Mouse (Mus musculus) left cerebral cortex, postnatal 10 days (tissue): ENCODE measurements around the gene Dut. TPM values are rescaled to one million over a fixed set of nuclear protein-coding genes. Genes with fewer than 3 reads are reported as not detected.
"Not testable (repeated sequence)": the region's sequence is repeated elsewhere in the genome, so short reads cannot be mapped to it uniquely, and the experiment has no call there.

Experiments
- DNase-seq, 2 experiments: peaks; one replicate each; pipeline ENCODE4 v3.0.0; 2021 to 2022; ENCODE audit warnings: low spot score in 2 of 2, mixed read lengths in 1 of 2; ENCODE audit errors: extremely low spot score in 1 of 2
- intact Hi-C: fragments of 180-260 bp; cut with DNase I; formaldehyde crosslinking; loops from one replicate; pipeline ENCODE4 v1.15.1; 2025
- total RNA-seq, 2 experiments: library from RNA; stranded (reverse); gene quantifications; 2 replicates each; pipeline ENCODE4 v1.2.3; 2021

Gene Dut
- total RNA-seq, 2 experiments from 2014 or later: 37.8 to 39.3 TPM

- intact Hi-C loops: no loop called here
- DNase-seq: peak; percentile 23 to 58
These were observed 5.3 kb downstream of the Dut start for GRCm38 (mm10) chr2:125252275-125252674.

DNA sequence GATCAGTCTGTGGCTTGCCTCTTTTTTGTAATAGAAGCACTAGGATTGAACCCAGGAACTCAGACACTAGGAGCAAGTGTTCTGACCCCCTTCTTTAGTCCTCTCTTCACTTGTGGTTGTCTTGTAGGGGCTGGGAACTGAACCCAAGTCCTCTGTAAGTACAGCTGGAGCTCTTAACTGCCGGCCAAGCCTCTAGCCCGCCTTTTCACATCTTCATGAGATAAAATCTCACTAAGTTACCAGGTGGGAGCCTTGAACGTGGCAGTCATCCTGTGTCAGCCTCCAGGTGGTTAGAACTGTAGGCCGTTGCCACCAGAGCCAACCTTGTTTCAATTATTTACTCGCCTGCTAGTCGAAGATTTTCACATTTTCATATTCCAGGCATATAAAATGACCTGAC, 6.7 kb downstream of the Dut start:
- intact Hi-C loops: no loop called here
- DNase-seq: no peak

- intact Hi-C loops: no loop called here
- DNase-seq: no peak
These were observed 7.6 kb downstream of the Dut start for GRCm38 (mm10) chr2:125254630-125255029.

- DNase-seq: no peak
- intact Hi-C loops: no loop called here
These were observed 8.9 kb downstream of the Dut start for GRCm38 (mm10) chr2:125255886-125256285.

- intact Hi-C loops: loop anchor here (5.0 to 10.0 kb wide), 2 partner anchors 343 to 475 kb away; no protein-coding TSS in a partner anchor
These were observed 12.5 kb downstream of the Dut start for GRCm38 (mm10) chr2:125259230-125260120.

GRCm38 (mm10) chr2:125260326-125260725, 13.3 kb downstream of the Dut start:
- DNase-seq: no peak
- intact Hi-C loops: loop anchor here (5.0 to 10.0 kb wide), 2 partner anchors 342 to 474 kb away; no protein-coding TSS in a partner anchor

More at GRCm38 (mm10) chr2:125259230-125260120, 12.5 kb downstream of the Dut start:
- DNase-seq: no peak

DNA sequence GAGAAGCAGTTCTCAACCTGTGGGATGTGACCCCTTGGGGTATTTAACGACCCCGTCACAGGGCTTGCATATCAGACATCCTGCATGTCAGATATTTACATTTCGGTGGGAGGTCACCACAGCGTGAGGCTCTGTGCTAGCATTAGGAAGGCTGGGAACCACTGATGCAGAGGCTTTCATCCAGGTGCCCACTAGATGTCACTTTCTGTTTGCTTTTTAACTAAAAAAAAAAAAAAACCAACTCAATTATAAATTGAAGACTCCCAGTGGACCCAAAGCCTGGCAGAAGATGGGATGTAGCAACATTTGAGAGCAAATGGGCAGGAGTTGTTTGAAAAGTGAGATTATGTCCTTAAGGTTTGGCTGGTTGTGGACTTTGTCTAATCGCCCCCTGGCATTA, 16.1 kb downstream of the Dut start:
- intact Hi-C loops: loop anchor here (5.0 to 10.0 kb wide), 2 partner anchors 339 to 472 kb away; no protein-coding TSS in a partner anchor

DNA sequence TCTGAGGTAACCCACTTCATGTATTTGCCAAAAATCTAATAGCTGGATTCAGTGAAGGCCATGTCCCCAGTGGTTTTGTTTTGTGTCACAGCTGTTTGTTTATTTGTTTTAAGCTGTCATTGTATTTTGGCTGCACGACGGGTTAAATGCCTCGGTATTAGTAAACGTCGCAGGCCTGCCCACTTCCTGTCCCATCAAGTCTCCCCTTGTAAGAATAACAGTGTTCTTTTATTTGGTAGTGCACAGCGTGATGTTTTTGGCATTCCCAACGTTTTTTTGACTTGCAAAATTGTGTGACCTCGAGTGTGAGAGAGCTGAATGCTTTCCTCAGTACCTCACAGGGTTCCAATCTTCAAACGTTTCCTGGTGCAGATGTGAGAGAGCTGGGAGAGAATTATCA, 16.8 kb downstream of the Dut start:
- intact Hi-C loops: loop anchor here (5.0 to 10.0 kb wide), 2 partner anchors 339 to 471 kb away; no protein-coding TSS in a partner anchor

More for the DNA sequence above, 16.1 kb downstream of the Dut start:
- DNase-seq: no peak

DNA sequence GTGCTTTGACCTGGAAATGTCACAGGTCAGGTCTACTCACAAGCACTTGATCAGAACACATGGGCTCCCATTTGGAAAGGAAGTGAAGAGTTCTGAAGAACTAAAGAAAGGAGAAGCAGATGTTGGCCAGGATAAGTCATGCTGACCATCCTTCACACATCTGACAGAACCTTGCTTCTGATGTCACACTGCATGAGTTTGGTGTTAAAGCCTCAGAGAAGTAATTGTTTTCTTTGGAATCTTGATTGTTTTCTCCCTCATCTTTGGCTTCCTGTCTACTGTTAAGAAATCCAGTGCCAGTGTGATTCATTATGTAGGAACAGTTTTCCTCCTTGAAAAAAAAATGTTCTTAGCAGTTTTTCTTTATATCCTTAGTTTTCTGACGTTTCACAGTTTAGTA, 21.9 kb downstream of the Dut start:
- DNase-seq: no peak
- intact Hi-C loops: loop anchor here (10.0 kb wide), 1 partner anchor 466 kb away; no protein-coding TSS in a partner anchor

More for the DNA sequence above, 16.8 kb downstream of the Dut start:
- peak in 1 of 2 experiments; percentile 39 for DNase-seq

DNA sequence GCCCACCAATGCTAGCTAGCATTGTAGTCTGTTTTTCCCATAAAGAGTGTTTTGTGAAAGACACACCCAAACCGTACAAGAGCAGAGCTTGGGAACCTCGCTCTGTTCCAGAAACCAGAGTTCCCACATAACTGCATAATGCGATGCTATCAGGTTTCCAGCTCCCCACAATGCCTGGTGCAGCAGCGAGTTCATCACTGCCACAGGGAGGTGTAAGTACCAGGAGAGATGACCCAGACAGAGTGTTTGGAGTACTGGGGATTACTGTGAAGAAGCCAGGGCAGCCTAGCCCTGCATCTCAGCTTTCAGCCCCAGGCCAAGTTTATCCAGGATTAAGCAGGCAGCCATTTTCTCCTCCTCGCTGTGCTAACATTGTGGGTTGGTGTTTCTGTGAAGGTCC, 28.6 kb downstream of the Dut start:
- DNase-seq: no peak

DNA sequence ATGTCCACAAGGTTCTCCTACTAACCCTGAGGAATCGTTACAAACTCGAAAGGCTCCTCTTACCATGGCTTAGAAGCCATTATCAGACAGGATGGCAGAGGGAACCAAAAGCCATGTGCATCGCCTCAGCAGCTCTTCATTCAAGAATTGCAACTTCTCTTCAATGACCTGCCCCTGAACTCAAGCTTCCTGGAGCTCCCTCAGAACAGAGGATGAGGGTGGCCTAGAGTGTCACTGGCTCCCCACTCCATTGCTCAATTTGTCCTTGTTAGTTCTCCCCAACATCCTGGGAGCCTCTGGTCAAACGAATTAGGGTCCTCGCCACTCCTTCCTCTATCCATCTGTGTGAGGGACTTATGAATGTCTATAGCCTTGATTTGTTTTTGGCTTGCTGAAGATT, 29.7 kb downstream of the Dut start:
- DNase-seq: no peak
- intact Hi-C loops: no loop called here

More for the DNA sequence above, 28.6 kb downstream of the Dut start:
- intact Hi-C loops: no loop called here

DNA sequence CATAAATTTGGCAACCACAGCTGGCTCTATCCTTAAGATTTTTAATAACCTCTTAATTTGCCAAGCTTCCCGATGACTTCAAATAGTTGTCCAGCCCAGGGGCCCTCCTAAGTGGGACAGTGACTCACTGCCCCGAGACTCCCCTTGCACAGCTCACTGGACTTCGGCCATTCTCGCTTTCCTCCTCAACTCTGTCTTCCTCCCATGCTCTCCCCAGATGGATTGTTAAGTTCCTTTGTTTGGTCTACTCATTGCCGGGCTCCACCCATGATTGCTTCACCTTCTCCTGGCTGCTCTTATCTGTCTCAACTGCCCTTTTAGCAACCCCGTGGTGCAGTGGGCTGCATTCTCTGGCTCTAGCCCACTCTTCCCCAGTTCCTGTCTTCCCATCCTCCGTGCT, 31.5 kb downstream of the Dut start:
- DNase-seq: no peak
- intact Hi-C loops: no loop called here

- DNase-seq, intact Hi-C loops: not testable (repeated sequence)
These were observed 33.0 kb downstream of the Dut start for GRCm38 (mm10) chr2:125279995-125280394.

DNA sequence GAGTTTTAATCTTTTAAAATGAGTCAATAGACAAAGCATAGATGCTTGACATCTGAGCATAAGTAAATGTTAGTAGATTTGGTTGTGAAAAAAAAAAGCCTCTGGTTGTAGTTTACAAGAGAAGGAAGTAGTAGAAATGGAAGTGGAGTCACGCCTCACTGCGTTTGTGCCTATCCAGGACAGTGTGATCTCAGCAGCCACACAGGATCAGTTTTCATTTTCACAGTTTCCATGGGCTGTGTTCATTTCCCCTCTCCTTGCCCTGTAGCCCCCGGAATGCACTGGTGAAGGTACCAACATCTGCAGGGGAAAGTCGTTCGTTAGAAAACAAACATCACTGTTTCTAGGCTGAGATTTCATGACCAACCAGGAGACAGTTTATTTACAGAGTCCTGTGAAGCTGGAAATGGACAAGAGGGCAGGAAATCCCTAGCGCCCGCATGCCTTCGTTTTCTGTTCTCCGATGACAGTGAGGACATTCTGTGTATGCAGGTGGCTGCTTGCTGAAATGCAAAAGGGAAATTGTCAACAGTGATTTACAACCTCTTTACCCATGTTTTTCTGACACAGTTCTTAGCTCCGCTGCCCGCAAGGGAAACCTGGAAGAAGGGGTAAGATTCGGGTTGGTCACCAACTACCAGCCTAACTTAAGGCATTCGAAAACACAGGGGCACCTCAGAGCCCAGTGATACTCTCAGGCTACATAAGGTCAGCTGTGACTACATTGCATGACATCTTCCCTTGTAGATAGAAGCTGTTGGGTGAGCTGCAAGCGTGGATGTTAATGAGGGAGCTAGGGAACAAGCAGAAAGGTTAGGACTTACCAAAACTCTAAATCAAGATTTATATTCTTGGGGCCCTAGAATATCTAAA, 35.6 kb downstream of the Dut start:
- no peak for DNase-seq
- intact Hi-C loops: no loop called here

- intact Hi-C loops: no loop called here
- no peak for DNase-seq
These were observed 38.8 kb downstream of the Dut start for GRCm38 (mm10) chr2:125285777-125286176.

GRCm38 (mm10) chr2:125290197-125290965, 43.4 kb downstream of the Dut start:
- DNase-seq: no peak
- intact Hi-C loops: no loop called here

- intact Hi-C loops: no loop called here
- no peak for DNase-seq
These were observed 44.1 kb downstream of the Dut start for GRCm38 (mm10) chr2:125291101-125291500.

DNA sequence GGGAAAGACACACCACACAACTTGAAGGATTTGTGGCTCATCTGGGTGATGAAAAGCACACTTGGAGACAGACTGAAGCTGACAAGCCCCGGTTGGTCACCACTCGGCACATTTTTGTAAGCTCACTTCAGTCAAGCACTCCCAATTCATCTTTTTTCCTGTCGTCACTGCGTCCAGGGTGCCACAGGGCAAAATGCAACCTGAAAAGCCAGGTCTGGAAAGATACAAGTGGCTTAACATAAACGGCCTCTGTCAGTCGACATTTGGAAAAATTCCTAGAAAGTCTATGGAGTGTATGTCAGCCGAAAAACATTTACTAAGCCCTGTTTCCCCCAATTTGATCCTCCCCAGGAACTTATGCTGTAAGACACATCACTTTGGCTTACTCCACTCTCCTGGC, 45.6 kb downstream of the Dut start:
- intact Hi-C loops: no loop called here

More for the DNA sequence above, 45.6 kb downstream of the Dut start:
- DNase-seq: no peak
